Mouse (Mus musculus): Measurements from ENCODE around the gene Stx16. TPM values are rescaled to one million over a fixed set of nuclear protein-coding genes. Genes with fewer than 3 reads are reported as not detected.

Stx16 gene
- polyA plus RNA-seq, 1 experiment from 2014 or later: 21.3 TPM

DNA sequence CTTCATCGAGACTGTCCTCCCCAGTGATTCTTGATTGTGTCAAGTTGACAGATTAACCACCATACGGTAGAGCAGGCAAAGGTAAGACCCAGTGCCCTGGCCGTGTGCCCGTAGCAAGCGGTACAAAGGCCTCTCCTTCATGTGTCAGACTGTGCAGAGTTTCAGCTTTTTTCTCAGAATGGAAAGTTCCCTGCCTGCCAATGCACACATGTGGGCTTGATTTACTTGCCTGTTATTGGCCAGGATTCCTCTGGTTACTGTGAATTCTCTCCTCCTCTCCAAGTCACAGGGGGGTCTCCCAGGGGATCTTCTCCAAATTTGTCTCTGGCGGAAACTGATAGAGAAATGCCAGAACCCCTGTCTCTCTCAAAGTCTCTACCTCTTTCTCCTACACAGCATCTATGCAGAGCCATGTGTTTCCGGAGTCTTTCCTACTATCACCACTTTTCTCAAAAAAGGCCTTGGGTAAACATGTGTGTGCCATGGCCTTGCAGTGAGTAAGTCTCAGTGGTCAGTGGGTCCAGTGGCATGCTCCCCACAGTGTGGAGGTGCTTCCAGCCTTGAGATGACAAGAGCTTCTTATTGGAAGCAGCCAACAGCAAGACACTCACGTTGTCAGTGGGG lies 17.7 kb upstream of the Stx16 start:
- no peaks in the 10 kb centered on the region for H3K36me3 ChIP-seq (ENCODE audit: control insufficient read depth, insufficient read depth)
- no peaks in the 10 kb centered on the region for H3K9me3 ChIP-seq (ENCODE audit: control insufficient read depth, low read length)
- H3K4me1 ChIP-seq (replicated peaks; ENCODE audit: control insufficient read depth, insufficient read depth, low read length): no peaks in the 10 kb centered on the region
- H3K27me3 ChIP-seq (replicated peaks; ENCODE audit: control insufficient read depth, insufficient read depth, low read length): no peaks in the 10 kb centered on the region
- H3K27ac ChIP-seq (ENCODE audit: low read length): no peak overlapping the region
- no peak overlapping the region for H3K4me3 ChIP-seq (replicated peaks; ENCODE audit: low read length)
- no peak for ATAC-seq
- no peak overlapping the region for H3K4me2 ChIP-seq (ENCODE audit: low read length)
- 85% methylated on average over 8 of the region's 8 CpGs for WGBS
- H3K9ac ChIP-seq (replicated peaks; ENCODE audit: low read depth, low read length): no peak overlapping the region

DNA sequence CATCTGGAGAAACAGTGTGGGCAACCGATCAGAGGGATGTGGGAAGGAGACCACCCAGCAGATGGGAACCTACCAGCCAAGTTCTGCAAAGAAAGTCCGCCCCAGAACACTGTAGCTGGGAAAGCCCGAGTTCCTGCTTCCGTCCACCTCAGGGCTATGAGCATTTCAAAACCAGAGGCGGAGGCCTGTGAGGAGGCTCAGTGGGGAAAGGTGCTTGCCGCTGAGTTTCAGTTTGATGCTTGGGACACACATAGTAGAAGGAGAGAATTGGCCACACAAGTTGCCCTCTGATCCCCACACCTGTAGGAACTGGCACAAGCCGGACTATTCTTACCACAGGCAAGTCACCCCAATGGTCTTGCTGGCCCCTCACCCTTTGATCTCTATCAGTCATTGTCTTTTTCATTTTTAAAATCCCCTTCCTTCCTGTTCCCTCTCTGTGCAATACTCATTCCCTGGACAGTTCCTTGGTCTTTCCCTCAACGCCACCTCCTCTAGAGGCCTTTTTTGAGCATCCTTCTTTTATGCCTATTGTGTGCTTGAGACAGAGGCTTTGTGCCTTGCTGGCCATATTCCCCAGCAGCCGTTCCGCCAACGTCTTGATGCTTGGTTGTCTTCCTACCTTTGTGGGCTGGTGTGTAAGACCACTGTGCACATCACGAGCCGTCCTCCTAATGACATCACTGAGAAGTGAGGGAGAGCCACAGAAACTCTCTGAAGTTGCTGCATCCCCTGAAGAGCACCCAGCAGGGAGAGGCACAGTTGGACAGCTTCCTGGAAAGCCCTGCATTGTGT lies 16.3 kb upstream of the Stx16 start:
- H3K36me3 ChIP-seq (ENCODE audit: control insufficient read depth, insufficient read depth): no peaks in the 10 kb centered on the region
- H3K4me1 ChIP-seq (replicated peaks; ENCODE audit: control insufficient read depth, insufficient read depth, low read length): no peaks in the 10 kb centered on the region
- no peaks in the 10 kb centered on the region for H3K27me3 ChIP-seq (replicated peaks; ENCODE audit: control insufficient read depth, insufficient read depth, low read length)
- no peak overlapping the region for H3K27ac ChIP-seq (ENCODE audit: low read length)
- no peak overlapping the region for H3K9ac ChIP-seq (replicated peaks; ENCODE audit: low read depth, low read length)
- WGBS: 90% methylated on average over 13 of the region's 13 CpGs
- H3K9me3 ChIP-seq (ENCODE audit: control insufficient read depth, low read length): no peaks in the 10 kb centered on the region
- no peak for ATAC-seq
- no peak overlapping the region for H3K4me2 ChIP-seq (ENCODE audit: low read length)
- no peak overlapping the region for H3K4me3 ChIP-seq (replicated peaks; ENCODE audit: low read length)

- no peaks in the 10 kb centered on the region for H3K4me1 ChIP-seq (replicated peaks; ENCODE audit: control insufficient read depth, insufficient read depth, low read length)
- no peaks in the 10 kb centered on the region for H3K36me3 ChIP-seq (ENCODE audit: control insufficient read depth, insufficient read depth)
- no peak overlapping the region for H3K9ac ChIP-seq (replicated peaks; ENCODE audit: low read depth, low read length)
- WGBS: 6% methylated on average over 2 of the region's 2 CpGs
- no peak for ATAC-seq
- H3K27me3 ChIP-seq (replicated peaks; ENCODE audit: control insufficient read depth, insufficient read depth, low read length): no peaks in the 10 kb centered on the region
- H3K4me3 ChIP-seq (replicated peaks; ENCODE audit: low read length): no peak overlapping the region
- no peak overlapping the region for H3K4me2 ChIP-seq (ENCODE audit: low read length)
- no peaks in the 10 kb centered on the region for H3K9me3 ChIP-seq (ENCODE audit: control insufficient read depth, low read length)
- no peak overlapping the region for H3K27ac ChIP-seq (ENCODE audit: low read length)
Observed at GRCm38 (mm10) chr2:174061219-174061618, 14.9 kb upstream of the Stx16 start.

DNA sequence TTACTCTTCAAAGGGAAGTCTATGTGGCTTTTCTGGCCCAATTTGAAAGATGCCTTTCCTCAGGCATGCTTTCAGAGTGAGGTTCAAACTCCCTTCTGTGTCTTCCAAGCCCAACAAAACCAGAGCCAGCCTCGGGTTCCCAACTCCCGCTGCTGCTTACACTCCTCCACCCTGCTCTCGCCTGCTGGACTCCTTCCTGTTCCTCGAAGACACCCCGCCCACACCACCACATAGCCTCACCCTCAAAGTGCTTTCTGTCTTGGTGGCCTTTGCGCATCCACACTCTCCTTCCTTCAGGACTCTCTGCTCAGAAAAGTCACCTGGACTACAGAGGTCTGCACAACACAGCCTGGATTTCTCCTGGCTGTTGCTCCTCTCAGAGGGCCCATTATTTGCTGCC lies 13.0 kb upstream of the Stx16 start:
- no peaks in the 10 kb centered on the region for H3K27me3 ChIP-seq (replicated peaks; ENCODE audit: control insufficient read depth, insufficient read depth, low read length)
- no peak overlapping the region for H3K4me2 ChIP-seq (ENCODE audit: low read length)
- H3K9me3 ChIP-seq (ENCODE audit: control insufficient read depth, low read length): no peaks in the 10 kb centered on the region
- ATAC-seq: no peak
- H3K9ac ChIP-seq (replicated peaks; ENCODE audit: low read depth, low read length): no peak overlapping the region
- H3K4me3 ChIP-seq (replicated peaks; ENCODE audit: low read length): no peak overlapping the region
- 88% methylated on average over 6 of the region's 6 CpGs for WGBS
- no peaks in the 10 kb centered on the region for H3K4me1 ChIP-seq (replicated peaks; ENCODE audit: control insufficient read depth, insufficient read depth, low read length)
- no peaks in the 10 kb centered on the region for H3K36me3 ChIP-seq (ENCODE audit: control insufficient read depth, insufficient read depth)
- no peak overlapping the region for H3K27ac ChIP-seq (ENCODE audit: low read length)

- no peak for ATAC-seq
- Histone ChIP-seq H3K27ac (ENCODE audit: low read length) (no peak overlapping the region), H3K36me3 (ENCODE audit: control insufficient read depth, insufficient read depth) (no peaks in the 10 kb centered on the region), H3K4me2 (ENCODE audit: low read length) (no peak overlapping the region), H3K27me3 (replicated peaks; ENCODE audit: control insufficient read depth, insufficient read depth, low read length) (no peaks in the 10 kb centered on the region), H3K9me3 (ENCODE audit: control insufficient read depth, low read length) (no peaks in the 10 kb centered on the region), H3K9ac (replicated peaks; ENCODE audit: low read depth, low read length) (no peak overlapping the region), H3K4me3 (replicated peaks; ENCODE audit: low read length) (no peak overlapping the region), H3K4me1 (replicated peaks; ENCODE audit: control insufficient read depth, insufficient read depth, low read length) (no peaks in the 10 kb centered on the region)
- WGBS: 87% methylated on average over 9 of the region's 9 CpGs
Observed at GRCm38 (mm10) chr2:174063527-174064211, 12.4 kb upstream of the Stx16 start.

DNA sequence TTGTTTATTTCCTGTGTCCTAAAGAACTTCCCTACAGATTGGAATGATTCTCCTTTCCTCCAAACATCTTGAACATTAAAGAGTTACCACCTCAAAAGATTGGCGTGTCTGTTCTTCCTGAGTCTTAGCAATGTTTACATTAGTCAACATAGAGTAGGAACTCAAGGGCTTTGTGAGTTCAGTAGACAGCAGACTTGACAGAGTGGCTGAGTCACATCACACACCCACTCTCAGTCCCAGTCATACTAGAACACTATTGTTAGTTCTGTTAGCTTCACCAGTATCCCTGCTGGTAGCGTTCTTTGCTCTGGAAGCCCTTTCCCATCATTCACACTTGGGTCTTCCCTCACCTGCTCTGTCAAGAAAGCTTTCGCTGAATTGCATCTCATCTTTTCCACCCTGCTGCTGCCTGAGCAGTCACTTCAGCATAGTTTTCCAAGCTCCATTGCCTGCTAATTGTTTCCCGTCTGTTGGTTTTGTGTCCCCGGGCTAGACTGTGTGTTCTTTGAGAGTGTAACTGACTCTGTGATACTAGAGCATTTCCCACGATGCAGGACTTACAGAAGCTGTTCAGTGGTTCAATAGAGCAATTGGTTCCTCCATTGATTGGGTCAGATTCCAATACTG lies 8.2 kb upstream of the Stx16 start:
- no peak for ATAC-seq
- no peak overlapping the region for H3K9ac ChIP-seq (replicated peaks; ENCODE audit: low read depth, low read length)

GRCm38 (mm10) chr2:174069532-174070049 lies 6.5 kb upstream of the Stx16 start:
- H3K9me3 ChIP-seq (ENCODE audit: control insufficient read depth, low read length): no peaks in the 10 kb centered on the region
- H3K4me3 ChIP-seq (replicated peaks; ENCODE audit: low read length): no peak overlapping the region
- no peaks in the 10 kb centered on the region for H3K27me3 ChIP-seq (replicated peaks; ENCODE audit: control insufficient read depth, insufficient read depth, low read length)
- H3K36me3 ChIP-seq (ENCODE audit: control insufficient read depth, insufficient read depth): no peaks in the 10 kb centered on the region
- ATAC-seq: no peak
- no peak overlapping the region for H3K27ac ChIP-seq (ENCODE audit: low read length)
- WGBS: 55% methylated on average over 3 of the region's 3 CpGs
- no peak overlapping the region for H3K4me2 ChIP-seq (ENCODE audit: low read length)
- peaks cover 5% of the 10 kb centered on the region for H3K4me1 ChIP-seq (replicated peaks; ENCODE audit: control insufficient read depth, insufficient read depth, low read length)
- no peak overlapping the region for H3K9ac ChIP-seq (replicated peaks; ENCODE audit: low read depth, low read length)

More for the DNA sequence above, 8.2 kb upstream of the Stx16 start:
- Histone ChIP-seq H3K36me3 (ENCODE audit: control insufficient read depth, insufficient read depth) (no peaks in the 10 kb centered on the region), H3K4me1 (replicated peaks; ENCODE audit: control insufficient read depth, insufficient read depth, low read length) (no peaks in the 10 kb centered on the region), H3K4me3 (replicated peaks; ENCODE audit: low read length) (no peak overlapping the region), H3K9me3 (ENCODE audit: control insufficient read depth, low read length) (no peaks in the 10 kb centered on the region), H3K27ac (ENCODE audit: low read length) (no peak overlapping the region), H3K4me2 (ENCODE audit: low read length) (no peak overlapping the region), H3K27me3 (replicated peaks; ENCODE audit: control insufficient read depth, insufficient read depth, low read length) (no peaks in the 10 kb centered on the region)
- 80% methylated on average over 6 of the region's 6 CpGs for WGBS

- H3K27me3 ChIP-seq (replicated peaks; ENCODE audit: control insufficient read depth, insufficient read depth, low read length): no peaks in the 10 kb centered on the region
- H3K9ac ChIP-seq (replicated peaks; ENCODE audit: low read depth, low read length): no peak overlapping the region
- WGBS: 94% methylated on average over 5 of the region's 5 CpGs
- H3K4me3 ChIP-seq (replicated peaks; ENCODE audit: low read length): no peak overlapping the region
- H3K4me2 ChIP-seq (ENCODE audit: low read length): no peak overlapping the region
- H3K36me3 ChIP-seq (ENCODE audit: control insufficient read depth, insufficient read depth): no peaks in the 10 kb centered on the region
- H3K4me1 ChIP-seq (replicated peaks; ENCODE audit: control insufficient read depth, insufficient read depth, low read length): peaks cover 15% of the 10 kb centered on the region
- ATAC-seq: no peak
- H3K27ac ChIP-seq (ENCODE audit: low read length): no peak overlapping the region
- no peaks in the 10 kb centered on the region for H3K9me3 ChIP-seq (ENCODE audit: control insufficient read depth, low read length)
Observed at GRCm38 (mm10) chr2:174071406-174071805, 4.7 kb upstream of the Stx16 start.

Data from forebrain, embryonic 16.5 days (tissue).